In genomic region chr2:18860686-18861085, GRCm38 (mm10) we compare ENCODE assay signal across 9 mouse cellular contexts.
A peak's percentile ranks its signal among the peaks of the same experiment; 100 is the strongest.
DNase-seq lines count a peak whose midpoint lies in the region; ATAC-seq lines count a peak whose summit lies in the region.
"Had no signal": no experiment of that assay in that cellular context is flagged by ENCODE, and none has a peak within 500 bp of the region (broad histone marks: within the 10 kb centered on the region; RNA-seq: fewer than 3 reads in every experiment).

No protein-coding gene starts in this region.

- WGBS in heart, embryonic 13.5 days = 47% methylated on average over 9 of the region's 9 CpGs
- 6% methylated on average over 9 of the region's 9 CpGs for WGBS in forebrain, embryonic 14.5 days

- no peak for DNase-seq in heart, adult 9 months (ENCODE audit: low spot score in 2 of 2)
- peak; percentile 17 for DNase-seq in ES-CJ7 (ENCODE audit: low read depth, low spot score)
- DNase-seq in cerebellum, adult 9-10 months = peak; percentile 51
- DNase-seq in forebrain, embryonic 14.5 days (ENCODE audit: low spot score) = peak; percentile 72
- no peak for DNase-seq in urinary bladder, postnatal 14 days (ENCODE audit: low spot score)
- DNase-seq in lung, postnatal 10 days = no peak
- DNase-seq in lung, postnatal 36 days = no peak

- peaks cover 15% of the 10 kb centered on the region for H3K4me1 ChIP-seq in heart, embryonic 13.5 days
- H3K4me1 ChIP-seq in forebrain, embryonic 14.5 days (ENCODE audit: control insufficient read depth, insufficient read depth, low read length) = peaks cover 11% of the 10 kb centered on the region; the same call in 1 of the 2 replicates

- ATAC-seq in heart, embryonic 13.5 days (ENCODE audit: extremely low read depth, insufficient number of reproducible peaks, low FRiP score, low TSS enrichment) = no peak
- peak; percentile 46; the same call in 1 of the 2 replicates for ATAC-seq in forebrain, embryonic 14.5 days

- H3K4me2 ChIP-seq in heart, embryonic 13.5 days = peak overlapping the region; percentile 51
- no peak overlapping the region for H3K4me2 ChIP-seq in forebrain, embryonic 14.5 days (ENCODE audit: low read length)

- no peaks in the 10 kb centered on the region for H3K9me3 ChIP-seq in heart, embryonic 13.5 days
- H3K9me3 ChIP-seq in forebrain, embryonic 14.5 days (replicated peaks; ENCODE audit: control insufficient read depth, low read length) = no peaks in the 10 kb centered on the region
- H3K9me3 ChIP-seq: liver, embryonic 15.5 days had no signal

- H3K27ac ChIP-seq in heart, embryonic 13.5 days (replicated peaks) = no peak overlapping the region
- no peak overlapping the region for H3K27ac ChIP-seq in forebrain, embryonic 14.5 days (ENCODE audit: low read depth, low read length)

- peaks cover 9% of the 10 kb centered on the region; the same call in 1 of the 2 replicates for H3K36me3 ChIP-seq in heart, embryonic 13.5 days
- no peaks in the 10 kb centered on the region for H3K36me3 ChIP-seq in forebrain, embryonic 14.5 days (ENCODE audit: control insufficient read depth, insufficient read depth, low read length)

- H3K9ac ChIP-seq in heart, embryonic 13.5 days = peak overlapping the region; percentile 62
- H3K9ac ChIP-seq in forebrain, embryonic 14.5 days (ENCODE audit: low read length) = no peak overlapping the region
- H3K9ac ChIP-seq: liver, embryonic 15.5 days had no signal

- H3K4me3 ChIP-seq in heart, embryonic 13.5 days = no peak overlapping the region
- no peak overlapping the region for H3K4me3 ChIP-seq in forebrain, embryonic 14.5 days (ENCODE audit: low read depth, low read length)
- H3K4me3 ChIP-seq: liver, embryonic 15.5 days had no signal

- H3K27me3 ChIP-seq in heart, embryonic 13.5 days (replicated peaks) = no peaks in the 10 kb centered on the region
- H3K27me3 ChIP-seq in forebrain, embryonic 14.5 days (replicated peaks; ENCODE audit: control insufficient read depth, insufficient read depth, low read length) = no peaks in the 10 kb centered on the region
- H3K27me3 ChIP-seq: liver, embryonic 15.5 days had no signal

Comparison
In these comparisons a context has a peak if more than half of its experiments do, and no peak if none do; other contexts are left out.
1. DNase-seq: peak in ES-CJ7 (single experiment), cerebellum, adult 9-10 months (single experiment) and forebrain, embryonic 14.5 days (single experiment); none in heart, adult 9 months (0 of 2), urinary bladder, postnatal 14 days (single experiment), lung, postnatal 10 days (single experiment) and lung, postnatal 36 days (single experiment).